Mouse (Mus musculus): ENCODE measurements at regions not wholly inside any gene's neighbourhood (a gene's known extent, or its start where the extent isn't known, plus 50 kb on each side); places are given as distances from the start of the nearest gene placed in this dataset.

DNA sequence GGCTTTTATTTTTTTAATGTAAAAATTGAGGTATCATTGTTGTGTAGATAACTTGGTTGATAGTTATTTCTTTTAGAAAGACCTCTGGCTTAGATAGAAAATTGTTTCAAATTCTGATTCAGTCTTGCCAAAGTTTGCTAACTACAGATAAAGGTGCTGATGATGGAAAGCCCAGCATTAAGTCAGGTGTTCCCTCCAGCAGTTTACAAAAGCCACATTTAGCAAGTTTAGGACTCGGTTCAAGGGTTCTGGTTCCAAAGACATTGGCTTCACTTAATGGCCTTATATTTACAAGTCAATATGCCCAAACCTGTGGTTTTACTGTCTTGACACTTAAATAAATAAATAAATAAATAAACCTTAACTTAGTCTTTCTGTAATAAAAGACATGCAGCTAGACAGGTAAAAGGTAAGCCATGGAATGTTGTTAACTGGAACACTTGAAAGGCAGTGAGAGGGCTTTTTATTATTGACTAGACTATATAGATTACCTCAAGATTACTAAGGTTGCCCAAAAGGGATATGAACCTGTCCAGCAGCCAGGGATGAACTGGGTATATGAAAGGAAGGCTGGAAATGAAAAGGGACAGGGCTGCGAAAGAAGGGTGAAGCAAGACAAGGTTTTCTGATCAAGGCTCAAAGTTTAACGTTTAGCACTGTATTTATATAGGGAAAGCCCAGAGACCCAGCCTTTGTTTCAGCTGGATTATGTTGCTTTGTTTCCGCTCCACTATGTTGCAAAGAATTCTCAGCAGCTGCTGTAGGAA lies 1472.9 kb upstream of the Slc10a2 start:
- no peak for DNase-seq

DNA sequence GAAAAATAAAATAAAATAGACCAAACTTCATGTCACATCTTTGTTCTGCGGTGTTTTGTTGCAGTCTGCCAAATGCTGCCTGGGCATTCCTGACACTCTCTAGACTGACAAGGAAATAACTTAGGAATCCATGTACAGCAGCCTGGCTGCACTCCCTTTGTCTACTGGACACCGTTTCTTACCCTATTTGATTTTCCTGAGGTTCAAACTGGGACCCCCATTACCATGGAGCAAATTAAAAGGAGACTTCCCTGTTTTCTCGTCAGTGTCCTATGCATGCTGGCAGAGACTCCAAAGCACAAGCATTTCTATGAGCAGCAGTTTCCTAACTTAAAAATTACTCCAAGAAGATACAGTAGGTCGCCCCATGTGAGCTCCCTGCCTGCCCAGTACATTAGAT lies 1470.1 kb upstream of the Slc10a2 start:
- DNase-seq, result no peak

DNA sequence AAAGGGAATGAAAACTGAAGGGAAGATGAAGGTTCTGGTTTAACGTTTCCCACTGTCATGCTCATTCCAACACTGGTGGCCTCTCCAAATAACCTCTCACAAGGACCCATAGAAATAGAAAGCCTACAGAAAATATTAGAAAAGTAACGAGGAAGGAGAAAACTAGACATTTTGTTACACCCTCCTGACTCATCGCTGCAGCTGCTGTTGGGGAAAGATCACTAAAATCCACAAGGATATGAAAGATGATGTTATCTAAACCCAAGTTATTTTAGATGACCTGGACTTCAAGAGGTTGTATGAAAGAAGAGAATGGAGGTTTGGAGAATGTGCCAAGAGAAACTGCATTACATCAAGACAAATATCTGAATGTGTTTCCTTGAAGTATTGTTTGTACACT lies 1468.3 kb upstream of the Slc10a2 start:
- DNase-seq, result no peak

DNA sequence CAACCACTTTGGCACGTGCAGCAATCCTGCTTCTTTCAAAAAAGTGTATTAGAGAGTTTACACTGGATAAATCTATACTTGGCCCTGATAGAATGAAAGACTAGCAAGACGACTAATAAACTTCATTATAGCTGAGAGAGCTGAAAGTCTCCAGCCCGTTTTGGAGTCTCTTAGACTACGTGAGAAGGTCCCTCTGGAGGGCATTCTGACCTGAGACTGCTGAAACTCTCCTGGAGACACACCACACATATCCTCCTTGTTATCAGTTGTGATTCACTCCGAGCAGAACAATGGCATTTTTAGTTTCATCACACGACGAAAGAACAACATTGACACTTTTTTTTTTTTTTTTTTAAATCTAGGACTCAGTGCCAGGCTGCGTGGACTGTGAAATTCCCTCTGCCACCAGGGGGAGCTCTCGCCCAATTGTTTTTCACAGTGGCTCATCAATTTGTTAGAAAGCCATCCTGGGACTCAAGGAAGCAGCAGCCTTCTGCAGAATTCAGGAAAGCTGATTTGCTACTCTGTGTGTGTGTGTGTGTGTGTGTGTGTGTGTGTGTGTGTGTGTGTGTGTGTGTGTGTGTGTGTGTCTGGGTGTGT lies 1467.0 kb upstream of the Slc10a2 start:
- peak; percentile 65 for DNase-seq

DNA sequence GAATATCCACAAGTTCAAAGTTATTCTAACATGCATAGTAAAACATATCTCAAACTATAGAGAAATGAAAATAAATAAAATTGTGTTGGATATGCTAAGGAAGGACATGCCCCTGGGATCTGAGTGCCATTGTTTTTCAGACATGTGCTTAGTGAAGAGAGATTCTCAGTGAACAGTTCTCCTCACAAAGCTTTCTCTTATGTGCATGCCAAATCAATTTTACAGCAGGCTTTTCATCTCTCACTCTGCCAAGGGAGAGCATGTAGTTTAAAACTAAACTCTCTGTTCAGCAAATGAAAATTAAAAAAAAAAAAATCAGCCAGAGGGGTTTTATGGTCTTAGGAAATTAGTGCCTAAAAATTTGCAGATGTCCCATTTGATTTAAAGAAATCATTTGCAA lies 1445.8 kb upstream of the Slc10a2 start:
- no peak for DNase-seq

DNA sequence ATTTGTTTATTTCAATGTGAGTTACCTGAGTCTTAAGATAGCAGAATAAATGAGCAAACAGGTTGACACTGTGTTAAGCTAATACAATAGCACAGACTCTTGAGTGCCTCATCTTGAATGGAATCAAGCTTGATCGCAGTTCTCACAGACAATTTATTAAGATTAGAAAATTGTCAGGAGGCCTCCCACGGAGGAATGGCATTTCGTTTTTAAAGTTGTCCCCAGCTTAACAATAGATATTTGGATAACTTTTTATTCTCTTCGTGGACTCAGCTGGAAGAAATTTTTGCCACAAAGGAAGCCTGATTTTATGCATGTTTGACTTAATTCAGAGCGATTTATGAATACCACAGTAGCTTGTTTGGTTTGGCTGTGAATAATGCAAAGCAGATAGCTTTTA lies 1422.0 kb upstream of the Slc10a2 start:
- no peak for DNase-seq

DNA sequence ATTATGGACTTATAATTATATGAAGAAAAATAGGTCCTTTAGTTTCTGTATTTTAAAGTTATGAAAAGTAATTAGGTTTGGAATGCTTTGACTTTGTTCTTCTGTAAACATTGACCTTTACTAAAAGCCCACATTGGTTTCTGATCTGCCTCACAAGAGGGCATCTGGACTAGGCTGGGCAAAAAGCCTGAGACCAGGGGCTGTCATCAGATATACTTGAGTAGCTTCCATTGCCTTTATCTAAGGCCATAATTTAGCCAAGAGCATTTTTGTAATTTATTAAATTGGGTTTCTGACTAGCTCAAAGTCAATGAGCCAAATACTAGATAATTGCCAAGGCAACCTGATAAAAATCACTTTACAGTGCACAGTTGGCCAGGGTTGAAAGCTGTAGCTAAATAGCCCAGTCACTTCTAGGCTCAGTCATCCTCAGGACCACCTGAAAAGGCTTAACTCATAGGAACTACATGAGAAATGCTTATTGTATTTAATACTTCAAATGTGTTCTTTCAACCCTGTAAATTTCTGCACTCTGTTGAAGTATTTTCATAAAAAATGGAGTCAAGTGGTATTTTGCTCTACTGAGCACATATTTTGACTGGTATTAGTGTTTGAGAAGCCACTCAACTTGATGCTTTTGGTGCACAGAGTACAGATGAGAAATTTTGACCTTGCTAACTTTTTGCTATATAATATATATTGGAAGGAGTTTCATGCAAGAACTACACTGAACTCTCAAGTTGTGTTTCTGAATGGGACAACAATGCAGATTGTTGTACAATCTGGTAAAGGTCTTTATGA lies 1410.9 kb upstream of the Slc10a2 start:
- DNase-seq, result no peak

DNA sequence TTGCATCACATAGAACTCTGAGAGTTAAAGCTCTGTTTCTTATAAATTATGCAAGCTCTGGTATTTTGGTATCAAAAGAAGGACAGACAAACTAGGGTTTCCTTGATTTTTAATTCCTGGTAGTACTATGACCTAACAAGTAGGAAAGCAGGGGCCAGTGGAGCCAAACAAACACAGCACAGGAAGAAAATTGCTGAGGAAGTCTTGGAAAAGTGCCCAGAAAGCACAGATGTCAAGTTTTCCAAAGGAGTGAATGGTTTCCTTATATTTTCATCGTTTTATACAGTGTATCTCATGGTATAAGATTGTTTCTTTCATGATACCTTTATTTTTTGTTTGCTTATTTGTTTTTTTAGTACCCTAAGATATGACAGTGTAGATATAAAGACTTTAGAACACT lies 1387.3 kb upstream of the Slc10a2 start:
- no peak for DNase-seq

DNA sequence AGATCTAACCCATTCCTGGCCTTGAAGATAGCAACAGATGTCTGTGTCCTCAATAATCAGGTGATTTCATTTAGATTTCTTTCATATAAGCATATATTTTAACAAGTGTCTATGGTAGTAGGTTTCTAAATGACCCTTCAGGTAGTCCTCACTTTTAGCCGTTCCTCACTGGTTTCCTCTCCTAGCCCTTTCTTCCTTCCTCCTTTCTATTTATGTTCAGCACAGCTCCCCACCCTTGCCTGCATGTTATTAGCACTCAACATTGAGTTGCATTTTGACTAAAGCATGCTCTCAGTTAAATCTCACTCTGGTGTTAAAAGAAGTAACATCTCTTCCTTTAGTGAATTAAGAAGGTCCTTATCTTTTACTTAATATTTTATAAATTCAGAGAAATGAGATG lies 1376.8 kb upstream of the Slc10a2 start:
- no peak for DNase-seq

DNA sequence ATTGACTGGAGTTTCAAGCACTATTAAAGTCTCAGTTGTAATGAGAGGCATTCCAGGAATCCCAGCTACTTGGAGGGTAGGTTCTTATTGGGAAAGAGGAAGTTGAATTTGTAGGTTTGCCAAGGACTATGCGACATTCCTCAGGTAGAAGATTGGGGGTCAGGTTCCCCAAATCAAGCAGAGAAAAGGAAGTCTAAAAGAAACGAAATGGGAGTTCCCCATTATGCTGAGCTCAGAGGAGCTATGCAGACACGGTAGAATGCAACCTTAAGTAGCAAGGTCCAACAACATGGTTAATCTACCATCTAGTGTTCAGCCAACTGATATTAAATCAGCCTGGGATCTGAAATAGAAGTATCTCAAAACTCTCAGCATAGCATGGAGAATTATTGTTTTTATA lies 1365.9 kb upstream of the Slc10a2 start:
- DNase-seq, result no peak

DNA sequence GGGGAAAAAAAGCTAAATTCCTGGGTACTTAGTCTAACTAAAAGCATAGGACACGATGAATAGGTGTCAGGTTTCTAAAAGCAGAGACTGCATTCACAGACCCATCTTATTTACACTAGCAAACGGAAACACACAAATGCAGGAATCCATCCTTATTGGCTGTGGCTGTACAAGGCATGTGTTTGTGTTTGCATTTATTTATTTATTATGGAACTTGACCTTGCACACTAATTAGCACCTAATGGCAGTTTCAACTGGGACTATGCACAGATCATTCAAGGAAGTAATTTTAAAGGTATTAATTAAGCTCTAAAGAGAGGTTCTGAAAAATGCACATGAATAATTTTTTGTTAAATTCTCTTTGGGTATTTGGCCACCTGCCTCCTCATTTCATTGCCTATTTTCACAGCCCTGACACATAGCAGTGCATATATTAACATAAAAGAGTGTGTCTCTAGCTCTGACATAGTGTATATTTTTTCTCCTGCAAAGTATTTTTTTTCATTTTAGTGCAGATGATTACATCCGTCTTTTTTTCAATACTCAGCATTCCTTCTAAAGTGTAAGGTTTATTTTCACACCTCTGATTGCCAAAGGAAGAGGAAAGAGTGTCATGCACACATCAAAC lies 1351.5 kb upstream of the Slc10a2 start:
- no peak for DNase-seq

DNA sequence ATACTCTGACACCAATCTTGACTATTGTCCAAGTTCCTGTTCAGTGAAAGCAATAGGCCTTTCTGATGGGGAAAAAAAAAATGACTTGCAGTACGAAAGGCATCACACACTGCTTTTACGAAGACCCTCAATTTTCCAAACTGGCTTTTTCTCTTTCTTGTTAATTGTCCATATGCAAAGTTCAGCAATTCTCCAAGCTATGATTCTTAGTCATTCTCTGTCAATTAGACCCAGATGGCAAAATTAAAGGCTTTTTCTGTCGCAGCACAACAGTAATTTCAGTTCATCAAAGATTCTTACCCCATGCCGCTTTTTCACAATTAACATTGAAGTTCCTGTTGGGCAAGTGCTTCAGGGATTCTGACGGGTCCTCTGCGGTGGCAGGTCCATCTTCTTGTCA lies 1343.2 kb upstream of the Slc10a2 start:
- no peak for DNase-seq

DNA sequence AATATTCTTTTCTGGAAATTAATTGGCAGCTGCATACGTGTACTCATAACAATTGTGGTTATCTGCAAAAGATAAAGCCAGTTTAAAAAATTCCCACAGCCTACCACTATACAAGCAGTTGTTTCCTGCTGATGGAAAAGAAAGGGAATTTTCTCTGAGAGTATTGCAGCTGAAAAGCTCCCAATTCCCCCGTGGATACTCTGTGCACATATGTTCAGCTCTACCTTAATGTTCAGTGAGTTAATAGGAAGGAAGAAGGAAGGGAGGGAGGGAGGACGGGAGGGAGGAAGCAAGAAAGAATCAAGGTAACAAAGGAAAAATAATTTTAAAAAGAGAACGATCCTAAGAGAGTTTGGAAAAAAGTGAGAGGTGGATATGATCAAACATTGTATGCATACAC lies 1333.9 kb upstream of the Slc10a2 start:
- DNase-seq, result no peak

Measured in liver (tissue).